Mouse (Mus musculus): ENCODE results near the gene Tmem53. TPM values are rescaled to one million over a fixed set of nuclear protein-coding genes. Genes with fewer than 3 reads are reported as not detected.

Tmem53 gene
- polyA plus RNA-seq, 1 experiment, result 7.0 TPM

DNA sequence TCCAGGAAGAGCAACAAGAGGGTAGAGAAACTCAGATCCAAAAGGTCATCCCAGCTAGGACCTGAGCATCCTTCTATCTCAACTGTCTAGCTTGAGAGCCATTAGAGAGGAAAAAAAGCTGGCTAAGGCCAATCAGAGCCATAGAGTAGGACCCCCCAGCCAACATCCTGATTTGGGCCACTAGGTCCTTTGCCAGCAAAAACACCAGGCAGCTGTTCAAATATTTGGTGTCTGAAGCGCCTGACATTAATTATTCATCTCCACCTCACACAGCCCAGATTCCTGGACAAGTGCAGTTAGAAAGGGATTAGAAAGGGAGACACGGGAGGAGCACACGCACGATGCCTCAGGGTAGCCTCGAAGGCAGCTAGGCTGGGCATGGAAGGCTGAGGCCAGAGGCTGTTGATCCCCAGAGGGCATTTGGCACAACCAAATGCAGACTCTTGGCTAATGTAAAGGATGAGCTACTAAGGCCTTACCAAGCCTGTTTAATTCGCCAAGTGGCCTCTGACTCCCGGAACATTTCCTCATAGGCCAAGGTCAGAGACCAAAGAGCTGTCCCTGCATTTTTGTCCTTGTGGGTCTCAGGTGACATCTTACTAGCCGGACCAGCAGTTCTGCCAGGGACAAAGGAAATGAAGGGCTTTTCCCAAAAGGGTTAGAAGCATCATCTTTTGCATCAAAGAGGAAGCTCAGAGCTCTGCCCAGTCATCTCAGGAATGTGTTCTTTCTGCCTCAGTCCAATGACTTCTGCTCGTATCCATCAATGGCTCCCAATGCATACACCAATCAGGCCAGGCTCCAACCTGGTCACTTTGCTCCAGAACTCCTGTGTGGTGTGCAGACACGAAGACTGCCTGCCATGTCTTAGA lies 26.9 kb downstream of the Tmem53 start:
- H3K4me3 ChIP-seq (replicated peaks; ENCODE audit: insufficient read depth, low read depth, low read length), result no peak overlapping the region
- DNase-seq, result no peak
- WGBS, result 49% methylated on average over 10 of the region's 10 CpGs
- H3K4me1 ChIP-seq (ENCODE audit: control insufficient read depth, insufficient read depth, low read length), result peaks cover 6% of the 10 kb centered on the region; the same call in 1 of the 2 replicates
- H3K27ac ChIP-seq (ENCODE audit: insufficient read depth, low read length), result no peak overlapping the region
- no peak for TF ChIP-seq CTCF (IDR thresholded peaks at IDR 0.05; ENCODE audit: borderline replicate concordance, insufficient read depth, low read depth, low read length)
- no peaks in the 10 kb centered on the region for H3K27me3 ChIP-seq (ENCODE audit: control insufficient read depth, insufficient read depth, low read length)

DNA sequence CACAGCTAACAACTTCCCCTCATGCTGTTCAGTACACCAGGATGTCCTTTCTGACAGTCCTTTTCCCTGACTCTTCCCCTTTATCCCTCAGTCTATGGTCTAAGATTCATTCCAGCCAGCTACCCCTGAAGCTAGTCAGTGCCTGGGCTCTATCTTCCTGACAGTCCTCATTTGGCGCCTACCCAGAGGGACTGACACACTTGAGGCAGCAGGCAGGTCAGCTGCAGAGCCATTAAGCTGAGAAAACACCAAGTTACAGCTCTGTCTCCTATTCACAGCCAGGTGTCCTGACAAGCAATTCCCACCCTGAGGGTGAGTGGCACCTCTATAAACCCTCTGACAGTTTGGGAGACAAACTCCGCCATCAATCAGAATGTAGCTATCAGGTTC lies 27.5 kb downstream of the Tmem53 start:
- no peak for DNase-seq
- no peak overlapping the region for H3K27ac ChIP-seq (ENCODE audit: insufficient read depth, low read length)
- TF ChIP-seq CTCF (IDR thresholded peaks at IDR 0.05; ENCODE audit: borderline replicate concordance, insufficient read depth, low read depth, low read length) (no peak), POLR2A (IDR thresholded peaks at IDR 0.05; ENCODE audit: borderline replicate concordance, insufficient read depth, low read length) (no peak)
- H3K27me3 ChIP-seq (ENCODE audit: control insufficient read depth, insufficient read depth, low read length), result no peaks in the 10 kb centered on the region
- H3K4me3 ChIP-seq (replicated peaks; ENCODE audit: insufficient read depth, low read depth, low read length), result no peak overlapping the region
- peaks cover 9% of the 10 kb centered on the region; the same call in 1 of the 2 replicates for H3K4me1 ChIP-seq (ENCODE audit: control insufficient read depth, insufficient read depth, low read length)
- WGBS, result 69% methylated on average over 2 of the region's 2 CpGs

DNA sequence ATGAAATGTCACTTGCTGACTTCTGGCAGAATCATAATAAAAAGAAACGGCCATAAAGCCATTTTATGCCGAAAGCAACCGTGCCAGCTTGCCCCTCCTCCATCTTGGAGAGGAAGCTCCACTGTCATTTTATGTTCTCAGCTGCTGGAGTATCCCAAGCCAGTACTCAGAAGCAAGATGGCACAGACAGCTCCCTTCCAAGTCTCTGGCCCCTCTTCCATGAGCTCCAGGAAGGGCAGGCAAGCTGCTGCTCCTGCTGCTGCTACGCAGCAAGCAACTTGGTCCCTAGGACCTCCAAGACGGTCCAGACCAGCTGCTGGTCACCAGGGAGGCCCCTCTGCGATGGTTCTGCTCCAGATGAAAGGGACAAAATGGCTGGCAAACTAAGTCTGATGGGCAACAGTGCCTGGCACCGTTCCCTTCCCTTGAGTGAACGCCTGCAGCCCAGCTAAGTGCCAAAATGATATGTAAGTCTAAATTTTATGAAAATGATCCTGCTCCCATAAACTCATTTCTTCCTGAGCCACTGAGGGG lies 28.7 kb downstream of the Tmem53 start:
- Histone ChIP-seq H3K27ac (ENCODE audit: insufficient read depth, low read length) (no peak overlapping the region), H3K4me1 (ENCODE audit: control insufficient read depth, insufficient read depth, low read length) (peaks cover 10% of the 10 kb centered on the region; the same call in 1 of the 2 replicates)
- WGBS, result 42% methylated on average over 8 of the region's 8 CpGs

DNA sequence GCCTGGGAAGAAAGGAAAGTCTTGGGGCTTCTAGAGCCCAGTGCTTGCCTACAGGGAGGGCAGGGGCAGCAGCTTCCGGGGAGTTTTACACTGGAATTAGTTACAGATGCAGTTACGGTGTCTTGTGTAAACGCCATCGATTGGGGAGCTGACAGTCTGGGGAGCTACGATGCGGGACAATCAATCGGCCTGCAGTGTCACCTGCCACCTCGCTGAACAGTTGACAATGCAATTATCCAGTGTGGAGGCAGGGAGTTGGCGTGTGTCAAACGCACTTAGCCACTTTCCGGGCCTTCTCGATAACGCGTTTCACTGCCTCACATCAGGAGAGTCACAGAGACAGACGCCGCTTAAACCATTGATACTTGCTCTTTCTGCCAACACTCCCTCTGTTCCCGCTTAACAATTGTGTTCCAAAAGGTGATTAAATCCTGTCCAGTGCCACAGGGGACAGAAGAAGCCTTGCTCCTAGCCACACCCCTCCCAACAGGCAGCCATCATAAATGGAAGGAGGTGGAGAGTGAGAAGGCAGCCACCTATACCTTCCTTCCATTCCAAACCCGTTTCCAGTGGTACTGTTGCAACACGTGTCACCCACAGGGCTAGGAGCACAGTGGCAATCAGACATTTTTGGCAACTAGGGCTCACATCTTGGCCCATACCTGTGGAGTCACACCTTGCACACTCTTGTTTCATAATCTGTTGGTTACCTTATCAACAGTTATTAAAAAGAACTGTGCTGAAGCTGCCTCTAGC lies 29.5 kb downstream of the Tmem53 start:
- DNase-seq, result no peak
- WGBS, result 45% methylated on average over 19 of the region's 19 CpGs
- Histone ChIP-seq H3K4me1 (ENCODE audit: control insufficient read depth, insufficient read depth, low read length) (peaks cover 10% of the 10 kb centered on the region; the same call in 1 of the 2 replicates), H3K4me3 (replicated peaks; ENCODE audit: insufficient read depth, low read depth, low read length) (no peak overlapping the region), H3K27me3 (ENCODE audit: control insufficient read depth, insufficient read depth, low read length) (no peaks in the 10 kb centered on the region), H3K27ac (ENCODE audit: insufficient read depth, low read length) (no peak overlapping the region)
- TF ChIP-seq CTCF (IDR thresholded peaks at IDR 0.05; ENCODE audit: borderline replicate concordance, insufficient read depth, low read depth, low read length) (no peak), POLR2A (IDR thresholded peaks at IDR 0.05; ENCODE audit: borderline replicate concordance, insufficient read depth, low read length) (no peak)

More for the DNA sequence above, 28.7 kb downstream of the Tmem53 start:
- no peak for TF ChIP-seq CTCF (IDR thresholded peaks at IDR 0.05; ENCODE audit: borderline replicate concordance, insufficient read depth, low read depth, low read length)
- no peak for TF ChIP-seq POLR2A (IDR thresholded peaks at IDR 0.05; ENCODE audit: borderline replicate concordance, insufficient read depth, low read length)
- Histone ChIP-seq H3K4me3 (replicated peaks; ENCODE audit: insufficient read depth, low read depth, low read length) (no peak overlapping the region), H3K27me3 (ENCODE audit: control insufficient read depth, insufficient read depth, low read length) (no peaks in the 10 kb centered on the region)
- no peak for DNase-seq

DNA sequence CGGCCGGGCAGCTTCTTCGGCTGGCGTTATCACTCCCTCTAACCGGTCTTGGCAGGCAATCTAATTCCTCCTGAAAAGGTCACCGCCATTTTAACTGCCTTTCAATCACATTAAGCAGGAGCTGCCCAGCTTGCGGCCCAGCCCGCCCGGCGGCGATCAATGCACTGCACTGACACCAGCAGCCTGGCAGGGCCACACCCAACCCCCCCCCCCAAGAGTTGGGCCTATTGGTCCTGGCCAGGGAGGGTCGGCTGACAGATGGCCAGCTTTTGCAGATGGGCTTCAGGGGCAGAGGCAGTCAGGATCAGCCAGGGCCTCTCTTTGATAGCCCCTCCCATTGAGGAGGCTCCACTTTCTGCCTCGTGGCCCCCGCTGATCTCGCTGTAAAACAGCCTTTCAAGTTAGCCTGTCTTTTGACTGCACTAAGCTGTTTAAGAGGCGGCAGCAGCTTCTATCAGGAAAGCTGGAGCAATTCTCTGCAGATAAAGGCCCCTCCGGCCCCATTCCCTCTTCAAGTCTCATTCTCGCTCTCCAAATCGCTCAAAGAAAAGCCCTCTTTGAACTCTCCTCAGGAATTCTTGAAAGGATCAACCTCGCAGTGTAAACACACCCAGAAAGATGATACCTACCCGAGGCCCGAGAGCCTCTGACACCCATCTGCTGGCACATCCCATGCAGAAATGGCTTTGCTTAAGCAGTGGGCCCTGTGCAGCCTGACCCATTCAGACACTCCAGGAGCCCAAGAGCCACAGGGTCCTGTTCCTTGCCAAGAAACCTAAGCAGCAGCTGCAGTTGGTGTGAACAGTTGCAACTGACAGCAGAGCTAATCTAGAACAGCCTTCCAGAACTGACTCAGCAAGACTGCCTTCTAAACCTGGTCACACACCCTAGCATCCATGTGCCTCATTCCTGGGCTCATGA lies 31.8 kb downstream of the Tmem53 start:
- WGBS, result 37% methylated on average over 22 of the region's 22 CpGs
- Histone ChIP-seq H3K27ac (ENCODE audit: insufficient read depth, low read length) (no peak overlapping the region), H3K4me1 (ENCODE audit: control insufficient read depth, insufficient read depth, low read length) (peaks cover 10% of the 10 kb centered on the region; the same call in 1 of the 2 replicates), H3K27me3 (ENCODE audit: control insufficient read depth, insufficient read depth, low read length) (no peaks in the 10 kb centered on the region), H3K4me3 (replicated peaks; ENCODE audit: insufficient read depth, low read depth, low read length) (no peak overlapping the region)
- no peak for TF ChIP-seq CTCF (IDR thresholded peaks at IDR 0.05; ENCODE audit: borderline replicate concordance, insufficient read depth, low read depth, low read length)
- no peak for TF ChIP-seq POLR2A (IDR thresholded peaks at IDR 0.05; ENCODE audit: borderline replicate concordance, insufficient read depth, low read length)
- DNase-seq, result peak in 1 of 2 experiments; percentile 33

DNA sequence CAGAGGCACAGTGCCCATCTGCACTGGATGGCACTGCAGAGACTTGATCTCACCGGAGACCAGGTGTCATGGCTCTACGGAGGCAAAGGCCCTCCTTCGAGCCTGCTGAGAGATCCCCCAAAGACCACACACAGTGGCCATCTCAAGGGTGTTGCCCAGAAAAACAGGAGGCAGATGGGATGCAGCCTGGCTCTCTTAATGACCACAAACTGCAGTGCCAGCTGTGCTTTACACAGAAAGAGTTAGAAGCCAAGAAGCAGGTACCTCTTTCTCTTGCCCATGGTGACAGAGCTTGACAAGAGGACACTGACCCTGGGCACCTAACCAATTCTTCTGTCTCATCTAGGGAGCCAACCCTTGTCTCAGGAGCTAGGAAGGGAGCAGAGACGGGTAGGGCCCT lies 32.6 kb downstream of the Tmem53 start:
- Histone ChIP-seq H3K27me3 (ENCODE audit: control insufficient read depth, insufficient read depth, low read length) (no peaks in the 10 kb centered on the region), H3K27ac (ENCODE audit: insufficient read depth, low read length) (no peak overlapping the region), H3K4me3 (replicated peaks; ENCODE audit: insufficient read depth, low read depth, low read length) (no peak overlapping the region), H3K4me1 (ENCODE audit: control insufficient read depth, insufficient read depth, low read length) (peaks cover 10% of the 10 kb centered on the region; the same call in 1 of the 2 replicates)
- no peak for DNase-seq
- TF ChIP-seq CTCF (IDR thresholded peaks at IDR 0.05; ENCODE audit: borderline replicate concordance, insufficient read depth, low read depth, low read length) (no peak), POLR2A (IDR thresholded peaks at IDR 0.05; ENCODE audit: borderline replicate concordance, insufficient read depth, low read length) (no peak)
- WGBS, result 29% methylated on average over 4 of the region's 4 CpGs
